Mouse (Mus musculus) midbrain, embryonic 15.5 days (tissue): ENCODE measurements around the gene Smc3. TPM values are rescaled to one million over a fixed set of nuclear protein-coding genes. Genes with fewer than 3 reads are reported as not detected.
A peak's percentile ranks its signal among the peaks of the same experiment; 100 is the strongest.

Experiments used
- ATAC-seq: fragments of 200-750 bp; cut with Nextera tagmentation; replicated peaks from 2 replicates; pipeline ENCODE4 v1.8.0; 2017; ENCODE audit warnings: moderate TSS enrichment
- H3K27ac ChIP-seq: fragments of 300-500 bp; sonication (generic); 2 replicates; pipeline ENCODE4 v1.5.1; 2015; ENCODE audit warnings: mild to moderate bottlenecking, inconsistent platforms
- H3K27me3 ChIP-seq: fragments of 300-500 bp; sonication (generic); replicated peaks from 2 replicates; pipeline ENCODE4 v1.6.1; 2015; ENCODE audit warnings: inconsistent platforms
- H3K36me3 ChIP-seq: fragments of 300-500 bp; sonication (generic); replicated peaks from 2 replicates; pipeline ENCODE4 v1.6.1; 2015; ENCODE audit warnings: inconsistent platforms
- H3K4me1 ChIP-seq: fragments of 300-500 bp; sonication (generic); 2 replicates; pipeline ENCODE4 v1.6.1; 2015; ENCODE audit warnings: inconsistent platforms
- H3K4me2 ChIP-seq: fragments of 300-500 bp; sonication (generic); 2 replicates; pipeline ENCODE4 v1.6.1; 2015; ENCODE audit warnings: inconsistent platforms, mild to moderate bottlenecking, moderate library complexity
- H3K4me3 ChIP-seq: fragments of 300-500 bp; sonication (generic); 2 replicates; pipeline ENCODE4 v1.5.1; 2015; ENCODE audit warnings: mild to moderate bottlenecking, inconsistent platforms
- H3K9ac ChIP-seq: fragments of 300-500 bp; sonication (generic); 2 replicates; pipeline ENCODE4 v1.6.1; 2015; ENCODE audit warnings: mild to moderate bottlenecking, inconsistent platforms
- H3K9me3 ChIP-seq: fragments of 300-500 bp; sonication (generic); 2 replicates; pipeline ENCODE4 v1.6.1; 2016; ENCODE audit warnings: inconsistent platforms
- WGBS: fragments of 180-500 bp; shearing (Covaris S2); methylation state at CpG from one replicate; pipeline ENCODE4 v1.1.7; 2015; ENCODE audit warnings: mixed read lengths; 5-methylcytosine and 5-hydroxymethylcytosine counted together
- polyA plus RNA-seq: library from polyadenylated mRNA; unstranded; fragments of >200 nt; fragmentation: Nextera tagmentation; extraction: Ambion mirVana; gene quantifications from 2 replicates; pipeline ENCODE4 v1.2.1, GENCODE M21; 2015

Smc3 gene
- polyA plus RNA-seq, result 60.0 and 61.1 TPM in 2 replicates

DNA sequence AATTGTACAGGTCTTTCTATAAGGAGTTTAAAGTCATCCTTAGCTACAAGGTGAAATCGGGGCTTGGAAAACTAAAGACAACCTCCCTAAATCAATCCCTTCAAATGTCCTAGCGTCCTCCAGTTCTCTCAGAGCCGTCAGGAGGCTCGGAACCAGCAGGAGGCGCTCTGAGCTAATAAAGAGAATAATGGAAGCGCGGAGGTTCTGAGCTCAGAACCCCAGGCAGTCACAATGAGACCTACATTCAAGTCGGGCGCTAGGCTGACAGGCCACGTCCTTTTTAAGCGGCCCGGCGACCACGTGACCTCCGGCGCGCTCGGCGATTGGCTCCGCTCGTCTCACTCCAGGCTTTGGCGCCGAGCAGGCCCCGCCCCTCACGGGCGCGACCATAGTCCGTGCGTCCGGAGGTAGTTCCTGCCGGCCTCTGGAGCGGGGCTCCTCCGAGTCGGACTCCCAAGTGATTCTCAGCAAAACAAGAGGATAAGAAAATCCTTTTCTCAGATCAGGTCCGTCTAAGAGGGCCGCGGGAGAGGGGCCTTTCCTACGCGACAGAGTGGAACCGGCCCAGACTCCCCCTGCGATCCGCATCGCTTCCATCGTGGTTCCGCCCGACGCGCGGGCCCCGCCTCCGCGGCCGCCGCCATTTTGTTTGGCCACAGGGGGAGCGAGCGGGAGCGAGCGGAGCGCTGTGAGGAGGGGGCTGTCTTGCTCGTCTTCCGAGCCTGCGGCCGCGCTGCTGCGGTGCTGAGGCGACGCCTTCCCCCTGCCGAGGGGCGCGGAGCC lies at the start of gene Smc3:
Gene Smc3 (plus strand): TSS at position 642 of the 783 bp plus-strand sequence.
- Histone ChIP-seq H3K27ac (peak within 1 kb of the TSS; percentile 96), H3K4me2 (peak within 1 kb of the TSS; percentile 66), H3K36me3 (peaks cover 5% of the 10 kb centered on the region; the same call in 1 of the 2 replicates), H3K9ac (peak within 1 kb of the TSS; percentile 81), H3K4me3 (peak within 1 kb of the TSS; percentile 78), H3K27me3 (no peaks in the 10 kb centered on the region), H3K4me1 (peaks cover 20% of the 10 kb centered on the region), H3K9me3 (no peaks in the 10 kb centered on the region)
- under 1% methylated on average over 68 of the region's 70 CpGs for WGBS
- ATAC-seq, result peak; percentile 97

DNA sequence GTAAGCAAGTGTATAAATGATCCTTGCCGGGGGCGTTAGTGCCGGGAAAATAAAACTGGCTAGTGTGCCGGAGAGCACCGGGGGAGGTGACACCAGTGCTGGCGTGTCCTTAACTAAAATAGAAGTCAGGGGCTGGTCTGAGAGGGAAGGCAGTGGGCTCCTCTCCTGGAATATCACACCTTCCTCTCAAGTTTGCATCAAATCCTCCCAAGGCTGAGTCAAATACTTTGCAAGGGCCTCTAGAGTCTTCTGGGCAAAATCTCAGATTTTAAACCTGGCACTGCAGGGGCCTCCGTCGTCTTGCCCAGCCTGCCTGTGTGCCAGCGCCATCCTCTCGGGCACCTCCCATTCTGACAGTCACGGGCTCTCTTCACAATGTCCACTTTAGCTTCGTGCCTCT lies 49.2 kb upstream of the Smc3 start:
- no peak overlapping the region for H3K4me2 ChIP-seq
- H3K9ac ChIP-seq, result no peak overlapping the region
- no peaks in the 10 kb centered on the region for H3K27me3 ChIP-seq
- ATAC-seq, result no peak
- no peaks in the 10 kb centered on the region for H3K4me1 ChIP-seq
- H3K9me3 ChIP-seq, result no peaks in the 10 kb centered on the region
- no peak overlapping the region for H3K27ac ChIP-seq
- H3K36me3 ChIP-seq, result no peaks in the 10 kb centered on the region
- H3K4me3 ChIP-seq, result no peak overlapping the region
- 87% methylated on average over 12 of the region's 12 CpGs for WGBS

DNA sequence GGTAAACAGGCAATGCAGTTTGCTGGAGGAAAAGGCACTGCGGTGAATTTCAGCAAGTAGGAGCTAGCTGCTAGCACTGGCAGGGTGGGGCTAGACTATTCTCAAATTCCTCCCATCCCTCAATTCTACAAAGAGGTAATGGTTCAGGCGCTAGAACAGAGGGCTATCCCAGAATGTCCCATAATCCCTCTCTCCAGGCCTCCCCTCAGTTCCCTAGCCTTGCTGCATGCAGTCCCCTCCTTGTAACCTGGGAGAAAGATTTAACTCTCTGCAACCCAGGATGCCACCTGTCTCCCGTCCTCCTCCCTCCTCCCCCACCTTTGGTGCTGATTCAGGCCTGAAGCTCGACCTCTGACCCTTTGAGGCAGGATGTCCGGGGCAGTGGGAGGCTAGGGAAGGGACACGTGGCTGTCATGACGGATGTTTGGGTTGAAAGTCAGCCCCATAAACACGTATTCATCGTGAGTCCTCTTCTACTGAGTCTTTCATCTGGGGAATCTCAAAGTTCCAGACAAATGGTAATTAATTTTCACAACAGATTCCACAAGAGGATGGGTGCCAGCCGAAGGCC lies 47.9 kb upstream of the Smc3 start:
- 49% methylated on average over 10 of the region's 10 CpGs for WGBS
- no peak overlapping the region for H3K4me2 ChIP-seq
- H3K9ac ChIP-seq, result no peak overlapping the region
- ATAC-seq, result no peak
- no peak overlapping the region for H3K27ac ChIP-seq
- no peaks in the 10 kb centered on the region for H3K27me3 ChIP-seq
- no peaks in the 10 kb centered on the region for H3K36me3 ChIP-seq
- H3K4me1 ChIP-seq, result no peaks in the 10 kb centered on the region
- no peaks in the 10 kb centered on the region for H3K9me3 ChIP-seq
- no peak overlapping the region for H3K4me3 ChIP-seq

DNA sequence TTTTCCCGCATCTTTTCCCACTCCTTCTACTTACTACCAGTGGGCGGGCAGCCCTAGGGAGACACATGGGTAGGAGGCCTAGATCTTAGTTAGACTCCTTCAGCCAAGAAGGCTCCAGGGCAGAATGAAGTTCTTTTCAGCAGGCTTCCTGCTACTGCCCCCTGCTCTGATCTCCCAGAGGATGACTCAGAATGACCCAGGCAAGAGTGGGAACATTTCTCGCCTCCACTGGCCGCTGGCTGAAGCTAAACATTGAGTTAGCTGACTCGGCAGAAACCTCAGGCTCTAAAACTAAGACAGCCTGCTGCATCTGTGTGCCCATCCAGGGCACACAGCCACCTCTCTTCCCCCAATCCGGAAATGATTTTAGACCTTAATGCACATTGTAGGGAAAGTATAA lies 47.4 kb upstream of the Smc3 start:
- Histone ChIP-seq H3K9me3 (no peaks in the 10 kb centered on the region), H3K9ac (no peak overlapping the region), H3K4me3 (no peak overlapping the region), H3K27me3 (no peaks in the 10 kb centered on the region), H3K27ac (no peak overlapping the region), H3K4me1 (no peaks in the 10 kb centered on the region), H3K4me2 (no peak overlapping the region), H3K36me3 (no peaks in the 10 kb centered on the region)
- WGBS, result 65% methylated on average over 6 of the region's 6 CpGs
- no peak for ATAC-seq

DNA sequence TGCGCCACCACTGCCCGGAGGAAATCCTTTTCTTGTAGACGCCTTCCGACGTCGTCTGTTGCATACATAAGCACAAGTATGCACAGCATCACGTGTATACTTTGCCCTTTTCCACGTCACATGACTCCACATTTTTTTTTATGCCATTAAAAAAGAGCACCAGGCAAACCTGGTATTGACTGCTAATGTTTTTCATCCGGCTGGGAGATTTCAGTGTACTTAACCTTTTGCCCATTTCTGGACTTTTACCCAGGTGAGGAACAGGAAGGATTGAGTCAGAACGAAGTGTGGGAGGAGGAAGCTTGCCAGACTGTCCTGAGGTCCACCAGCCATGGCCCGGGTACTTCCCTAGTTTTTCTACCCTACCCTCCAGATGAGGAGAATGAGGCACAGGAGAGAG lies 45.8 kb upstream of the Smc3 start:
- H3K4me2 ChIP-seq, result no peak overlapping the region
- no peak overlapping the region for H3K9ac ChIP-seq
- WGBS, result 88% methylated on average over 11 of the region's 11 CpGs
- H3K4me3 ChIP-seq, result no peak overlapping the region
- no peaks in the 10 kb centered on the region for H3K36me3 ChIP-seq
- H3K4me1 ChIP-seq, result no peaks in the 10 kb centered on the region
- no peak overlapping the region for H3K27ac ChIP-seq
- H3K27me3 ChIP-seq, result no peaks in the 10 kb centered on the region
- no peak for ATAC-seq
- no peaks in the 10 kb centered on the region for H3K9me3 ChIP-seq

DNA sequence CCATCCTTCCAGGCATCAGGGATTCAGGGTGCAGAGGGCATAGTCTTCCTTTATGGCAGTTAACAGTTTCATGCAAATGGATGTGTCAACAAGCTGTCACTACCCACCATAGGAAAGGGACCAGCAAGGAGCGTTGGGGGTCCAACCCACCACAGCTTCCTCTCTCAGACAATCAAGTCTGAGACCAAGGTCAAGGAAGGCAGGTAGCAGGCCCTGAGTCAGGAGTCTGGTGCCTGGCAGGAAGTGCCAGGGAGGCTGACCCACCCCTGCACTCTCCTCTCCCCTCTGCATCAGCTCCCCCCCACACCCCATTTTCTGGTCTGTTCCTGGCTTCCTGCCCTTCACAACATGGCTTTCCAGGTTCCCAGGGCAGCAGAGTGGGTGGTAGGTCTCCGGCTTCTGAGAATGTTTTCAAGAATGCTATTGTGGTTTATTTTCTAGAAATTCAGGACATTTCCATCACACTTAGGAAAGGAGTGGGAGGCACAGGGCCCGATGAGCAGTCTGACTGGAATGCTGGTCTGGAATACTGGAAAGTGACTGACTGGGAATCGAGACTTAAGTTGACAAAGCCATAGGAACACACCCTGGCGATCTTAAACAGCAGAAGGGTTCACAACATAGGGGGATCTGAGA lies 45.1 kb upstream of the Smc3 start:
- 80% methylated on average over 5 of the region's 5 CpGs for WGBS

DNA sequence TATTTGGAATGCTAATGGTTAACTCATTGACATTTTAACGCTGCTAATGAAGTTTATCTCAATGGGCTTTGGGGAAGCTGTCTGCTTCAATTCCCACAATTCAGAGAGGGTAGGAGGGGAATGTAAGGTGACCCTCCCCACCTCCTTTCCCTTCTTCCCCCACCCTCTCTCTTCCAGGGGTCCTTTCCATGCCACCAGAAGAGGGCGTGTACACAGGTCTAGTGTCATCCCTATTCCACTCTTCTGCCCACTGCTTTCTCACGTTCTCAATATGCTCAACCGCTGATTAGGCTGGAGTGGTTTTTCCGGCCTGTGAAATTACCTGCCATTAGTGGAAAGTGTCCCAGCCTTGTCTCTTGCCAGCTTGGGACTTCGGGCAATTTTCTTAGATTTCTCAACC lies 43.4 kb upstream of the Smc3 start:
- no peak overlapping the region for H3K27ac ChIP-seq
- H3K9me3 ChIP-seq, result no peaks in the 10 kb centered on the region
- no peaks in the 10 kb centered on the region for H3K4me1 ChIP-seq
- ATAC-seq, result no peak
- no peak overlapping the region for H3K9ac ChIP-seq
- peak overlapping the region; percentile 27; the same call in 1 of the 2 replicates for H3K4me2 ChIP-seq
- 38% methylated on average over 6 of the region's 6 CpGs for WGBS
- no peak overlapping the region for H3K4me3 ChIP-seq
- H3K36me3 ChIP-seq, result no peaks in the 10 kb centered on the region
- H3K27me3 ChIP-seq, result no peaks in the 10 kb centered on the region

More for the DNA sequence above, 45.1 kb upstream of the Smc3 start:
- no peak overlapping the region for H3K27ac ChIP-seq
- no peaks in the 10 kb centered on the region for H3K36me3 ChIP-seq
- H3K4me1 ChIP-seq, result no peaks in the 10 kb centered on the region
- H3K9me3 ChIP-seq, result no peaks in the 10 kb centered on the region
- H3K9ac ChIP-seq, result no peak overlapping the region
- H3K27me3 ChIP-seq, result no peaks in the 10 kb centered on the region
- no peak overlapping the region for H3K4me2 ChIP-seq
- no peak overlapping the region for H3K4me3 ChIP-seq
- no peak for ATAC-seq

DNA sequence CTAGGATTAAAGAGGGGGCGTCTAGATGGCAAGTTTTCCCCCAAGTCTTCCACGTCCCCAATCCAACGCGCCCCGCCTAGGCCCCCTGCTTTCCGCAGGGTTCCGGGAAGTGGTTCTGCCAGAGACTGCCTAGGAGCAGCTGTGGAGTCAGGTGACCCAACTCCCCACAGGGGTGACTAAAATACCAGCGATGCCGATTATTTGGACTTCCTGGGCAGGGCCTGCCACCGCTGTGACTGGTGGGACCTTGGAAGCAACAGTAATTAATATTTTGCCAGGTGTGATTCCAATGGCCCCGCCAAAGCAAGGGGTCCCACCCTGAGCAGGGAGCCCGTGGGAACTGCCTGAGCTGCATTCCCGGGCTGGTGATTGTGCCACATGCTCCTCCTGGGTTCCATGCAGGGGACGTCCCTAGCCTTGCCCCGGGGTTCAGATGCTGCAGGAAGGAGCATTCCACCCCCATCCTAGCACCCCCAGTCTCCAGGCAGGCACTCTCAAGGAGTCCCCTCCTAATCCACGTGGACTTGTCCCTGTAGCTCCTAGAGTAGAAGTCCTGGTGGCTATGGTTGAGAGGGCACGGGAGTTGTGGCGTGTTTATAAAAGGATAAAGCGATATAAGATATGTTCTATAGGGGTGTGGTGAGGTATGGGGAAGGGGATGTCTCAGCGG lies 42.8 kb upstream of the Smc3 start:
- Histone ChIP-seq H3K9ac (no peak overlapping the region), H3K27ac (no peak overlapping the region), H3K9me3 (no peaks in the 10 kb centered on the region), H3K27me3 (no peaks in the 10 kb centered on the region), H3K4me1 (no peaks in the 10 kb centered on the region), H3K4me3 (no peak overlapping the region), H3K36me3 (no peaks in the 10 kb centered on the region), H3K4me2 (peak overlapping the region; percentile 27)
- ATAC-seq, result no peak
- WGBS, result 34% methylated on average over 20 of the region's 20 CpGs

DNA sequence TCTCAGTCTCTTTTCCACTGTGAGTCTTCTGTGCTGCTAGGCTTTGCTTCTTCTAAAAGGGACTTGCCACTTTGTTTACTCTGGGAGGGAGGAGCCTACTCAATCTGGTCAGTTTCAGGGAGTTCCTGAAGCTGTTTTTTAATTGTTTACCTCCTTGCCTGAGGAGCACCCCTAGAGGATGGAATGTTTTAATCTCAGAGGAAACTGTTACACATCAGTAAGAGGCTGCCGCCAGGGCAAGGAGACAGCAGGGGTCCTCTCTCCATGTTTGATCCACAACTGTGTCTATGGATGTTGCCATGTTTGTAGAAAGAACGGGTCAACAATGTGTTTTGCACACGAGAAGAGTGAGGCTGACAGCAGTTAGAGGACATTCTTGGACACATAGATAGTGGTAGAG lies 39.8 kb upstream of the Smc3 start:
- Histone ChIP-seq H3K27ac (no peak overlapping the region), H3K27me3 (no peaks in the 10 kb centered on the region), H3K36me3 (no peaks in the 10 kb centered on the region), H3K9me3 (no peaks in the 10 kb centered on the region), H3K4me2 (no peak overlapping the region), H3K4me3 (no peak overlapping the region), H3K9ac (no peak overlapping the region), H3K4me1 (no peaks in the 10 kb centered on the region)
- no peak for ATAC-seq
- WGBS, result 85% methylated on average over 3 of the region's 3 CpGs

DNA sequence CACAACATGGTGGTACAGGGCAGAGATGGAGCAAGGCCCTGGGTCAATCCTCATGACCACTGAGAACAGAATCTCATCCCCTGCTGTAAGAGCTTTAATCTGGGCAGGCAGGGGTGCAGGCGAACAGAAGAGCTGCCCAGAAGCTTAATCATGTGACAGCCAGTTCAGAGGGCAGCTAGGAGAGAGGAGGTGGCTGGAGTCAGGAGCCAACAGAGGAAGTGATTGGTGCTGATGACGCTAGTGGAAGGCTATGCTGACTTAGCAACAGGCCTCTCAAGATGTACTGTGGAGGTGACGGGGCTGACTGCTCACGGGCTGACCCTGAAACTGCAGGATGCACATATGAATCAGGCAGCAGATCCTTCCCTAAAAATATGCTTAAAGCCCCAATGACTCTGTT lies 36.0 kb upstream of the Smc3 start:
- H3K4me1 ChIP-seq, result no peaks in the 10 kb centered on the region
- H3K9ac ChIP-seq, result no peak overlapping the region
- no peak for ATAC-seq
- no peak overlapping the region for H3K27ac ChIP-seq
- no peaks in the 10 kb centered on the region for H3K9me3 ChIP-seq
- no peak overlapping the region for H3K4me3 ChIP-seq
- H3K36me3 ChIP-seq, result no peaks in the 10 kb centered on the region
- 55% methylated on average over 4 of the region's 4 CpGs for WGBS
- no peak overlapping the region for H3K4me2 ChIP-seq
- H3K27me3 ChIP-seq, result no peaks in the 10 kb centered on the region

DNA sequence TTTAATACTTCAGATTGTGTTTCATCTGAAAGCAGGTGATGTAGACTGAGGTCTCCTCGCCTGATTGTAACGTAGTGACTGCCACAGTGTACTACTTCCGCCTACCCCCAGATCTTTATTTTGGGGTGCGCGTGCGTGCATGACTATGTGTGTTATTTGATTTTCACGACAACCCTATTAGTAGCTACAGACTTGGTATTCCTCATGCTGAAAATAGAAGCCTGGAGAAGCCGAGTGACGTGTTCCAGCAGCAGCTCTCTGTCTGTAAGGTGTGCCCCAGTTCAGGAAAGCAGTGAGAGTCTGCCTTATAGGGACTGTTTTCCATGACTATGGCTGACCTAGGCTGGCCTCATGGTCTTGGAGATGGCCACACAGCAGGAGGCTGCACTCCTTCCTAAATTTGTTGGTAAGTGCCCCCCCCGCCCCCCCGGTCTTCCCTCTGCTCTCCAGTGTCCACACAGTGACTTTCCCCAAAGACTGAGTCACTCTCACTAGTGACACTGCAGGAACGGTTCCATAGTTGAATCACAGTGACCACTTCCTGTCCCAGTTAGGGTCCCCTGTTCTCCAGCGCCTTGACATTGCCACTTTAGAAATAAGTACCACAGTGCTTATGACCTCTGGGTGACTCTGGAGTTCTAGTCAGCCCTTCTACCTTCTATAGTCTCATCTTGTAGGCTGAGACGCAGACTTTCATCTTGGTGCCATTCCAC lies 34.5 kb upstream of the Smc3 start:
- Histone ChIP-seq H3K9me3 (no peaks in the 10 kb centered on the region), H3K4me2 (no peak overlapping the region), H3K36me3 (no peaks in the 10 kb centered on the region), H3K27me3 (no peaks in the 10 kb centered on the region), H3K4me1 (no peaks in the 10 kb centered on the region), H3K9ac (no peak overlapping the region), H3K4me3 (no peak overlapping the region), H3K27ac (no peak overlapping the region)
- ATAC-seq, result no peak
- 94% methylated on average over 14 of the region's 14 CpGs for WGBS

DNA sequence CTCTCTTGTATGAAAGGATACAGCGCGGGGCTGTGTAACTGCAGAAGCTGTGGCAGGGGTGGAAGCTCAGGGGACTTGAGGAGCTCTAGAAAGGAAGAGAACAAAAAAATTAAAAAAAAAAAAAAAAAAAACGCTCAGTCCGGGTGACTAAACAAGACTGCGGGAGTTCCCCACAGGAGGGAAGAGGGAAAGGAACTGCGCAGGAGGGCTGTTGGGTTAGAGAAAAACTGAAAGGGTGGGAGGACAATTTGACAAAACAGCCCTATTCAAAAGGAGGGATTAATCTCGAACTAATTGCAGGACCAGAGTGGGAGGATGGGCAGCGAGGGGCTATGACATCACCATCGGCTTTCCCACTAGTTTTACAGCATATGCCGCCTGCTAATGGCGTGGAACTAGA lies 32.3 kb upstream of the Smc3 start:
- H3K4me2 ChIP-seq, result peak overlapping the region; percentile 36
- no peaks in the 10 kb centered on the region for H3K4me1 ChIP-seq
- H3K36me3 ChIP-seq, result no peaks in the 10 kb centered on the region
- H3K9me3 ChIP-seq, result no peaks in the 10 kb centered on the region
- H3K27me3 ChIP-seq, result no peaks in the 10 kb centered on the region
- WGBS, result 18% methylated on average over 9 of the region's 11 CpGs
- H3K27ac ChIP-seq, result no peak overlapping the region
- no peak overlapping the region for H3K4me3 ChIP-seq
- no peak overlapping the region for H3K9ac ChIP-seq
- no peak for ATAC-seq
